In genomic region chr2:165967823-165968555, GRCm38 (mm10) we compare ENCODE assay signal across 7 mouse cellular contexts. TPM values are rescaled to one million over a fixed set of nuclear protein-coding genes. Genes with fewer than 3 reads are reported as not detected.
DNase-seq lines count a peak whose midpoint lies in the region; ATAC-seq and TF ChIP-seq lines count a peak whose summit lies in the region.

No protein-coding gene starts in this region.

- no peak overlapping the region for H3K4me3 ChIP-seq in ES-Bruce4 (ENCODE audit: low read depth, low read length)
- no peak overlapping the region for H3K4me3 ChIP-seq in embryonic facial prominence, embryonic 11.5 days (ENCODE audit: low read depth, low read length)
- H3K4me3 ChIP-seq in liver, embryonic 13.5 days (replicated peaks), result no peak overlapping the region

- 0 out of 2 replicates have a peak, but pooled peaks have one; percentile 57 for TF ChIP-seq EP300 in ES-Bruce4 (IDR thresholded peaks at IDR 0.05; ENCODE audit: insufficient read depth, low read depth, low read length)

- H3K9ac ChIP-seq in ES-Bruce4 (ENCODE audit: low read depth, poor library complexity, severe bottlenecking), result peak overlapping the region; percentile 30; the same call in 1 of the 2 replicates
- H3K9ac ChIP-seq in embryonic facial prominence, embryonic 11.5 days (replicated peaks; ENCODE audit: low read length), result no peak overlapping the region
- H3K9ac ChIP-seq in liver, embryonic 13.5 days, result no peak overlapping the region

- H3K4me2 ChIP-seq in embryonic facial prominence, embryonic 11.5 days (ENCODE audit: low read depth, low read length), result no peak overlapping the region
- H3K4me2 ChIP-seq in liver, embryonic 13.5 days, result 0 out of 2 replicates have a peak overlapping the region, but pooled peaks have one; percentile 2

- no peak for TF ChIP-seq CTCF in ES-Bruce4 (IDR thresholded peaks at IDR 0.05; ENCODE audit: low read depth, low read length)

- peak; percentile 66 for ATAC-seq in embryonic facial prominence, embryonic 11.5 days (replicated peaks; ENCODE audit: insufficient number of reproducible peaks, low FRiP score, low TSS enrichment, low read depth)
- peak; percentile 79 for ATAC-seq in liver, embryonic 13.5 days (ENCODE audit: low read depth)

- H3K27ac ChIP-seq in ES-Bruce4 (ENCODE audit: insufficient read depth, low read length), result peak overlapping the region; percentile 100
- H3K27ac ChIP-seq in embryonic facial prominence, embryonic 11.5 days (replicated peaks; ENCODE audit: low read depth, low read length), result peak overlapping the region; percentile 10; the same call in 1 of the 2 replicates
- peak overlapping the region; percentile 67 for H3K27ac ChIP-seq in liver, embryonic 13.5 days

- peak; percentile 76 for DNase-seq in A20 (ENCODE audit: low read depth, low spot score)
- DNase-seq in embryonic facial prominence, embryonic 11.5 days (ENCODE audit: low spot score), result peak; percentile 70
- peak; percentile 57 for DNase-seq in liver, embryonic 13.5 days
- peak; percentile 4 for DNase-seq in retina, postnatal 7 days (ENCODE audit: low read depth, low spot score)
- DNase-seq in frontal cortex, postnatal 10 days (ENCODE audit: low spot score in 2 of 2), result no peak
- DNase-seq in right cerebral cortex, adult 2 months (ENCODE audit: low spot score in 2 of 2), result no peak

- H3K4me1 ChIP-seq in ES-Bruce4 (ENCODE audit: control insufficient read depth, insufficient read depth, low read length), result peaks cover 7% of the 10 kb centered on the region
- H3K4me1 ChIP-seq in embryonic facial prominence, embryonic 11.5 days (ENCODE audit: control insufficient read depth, insufficient read depth, low read length), result no peaks in the 10 kb centered on the region
- H3K4me1 ChIP-seq in liver, embryonic 13.5 days (replicated peaks), result peaks cover 49% of the 10 kb centered on the region

- no peaks in the 10 kb centered on the region for H3K36me3 ChIP-seq in ES-Bruce4 (ENCODE audit: control insufficient read depth, insufficient read depth, low read length, poor library complexity, severe bottlenecking)
- H3K36me3 ChIP-seq in embryonic facial prominence, embryonic 11.5 days (replicated peaks; ENCODE audit: control insufficient read depth, insufficient read depth, low read depth, low read length), result no peaks in the 10 kb centered on the region
- H3K36me3 ChIP-seq in liver, embryonic 13.5 days, result no peaks in the 10 kb centered on the region

- no peak for TF ChIP-seq POLR2A in ES-Bruce4 (IDR thresholded peaks at IDR 0.05; ENCODE audit: insufficient read depth, low read length)

- no peaks in the 10 kb centered on the region for H3K27me3 ChIP-seq in ES-Bruce4 (ENCODE audit: control insufficient read depth, insufficient read depth, low read length, poor library complexity, severe bottlenecking)
- H3K27me3 ChIP-seq in embryonic facial prominence, embryonic 11.5 days (ENCODE audit: control insufficient read depth, insufficient read depth, low read length), result no peaks in the 10 kb centered on the region
- no peaks in the 10 kb centered on the region for H3K27me3 ChIP-seq in liver, embryonic 13.5 days

- WGBS in embryonic facial prominence, embryonic 11.5 days, result 59% methylated on average over 6 of the region's 6 CpGs
- 13% methylated on average over 6 of the region's 6 CpGs for WGBS in liver, embryonic 13.5 days (ENCODE audit: insufficient replicate concordance)

- H3K9me3 ChIP-seq in ES-Bruce4 (replicated peaks; ENCODE audit: control insufficient read depth, insufficient read depth, low read length, poor library complexity, severe bottlenecking), result no peaks in the 10 kb centered on the region
- no peaks in the 10 kb centered on the region for H3K9me3 ChIP-seq in embryonic facial prominence, embryonic 11.5 days (replicated peaks; ENCODE audit: control insufficient read depth, low read length)
- no peaks in the 10 kb centered on the region for H3K9me3 ChIP-seq in liver, embryonic 13.5 days (replicated peaks)

RNA-seq across cellular contexts. Expression of gene Ncoa3, which starts 24.4 kb away (rescaled TPM):
- 118 and 124 TPM in 2 replicates for polyA plus RNA-seq in ES-Bruce4 (2011; ENCODE audit: insufficient read depth, insufficient read length, low read depth, missing spikeins)
- polyA plus RNA-seq in embryonic facial prominence, embryonic 11.5 days (2014; fragmentation: Nextera tagmentation; extraction: Ambion mirVana), result 16.2 and 18.0 TPM in 2 replicates
- polyA plus RNA-seq in liver, embryonic 13.5 days (2015; fragmentation: Nextera tagmentation; extraction: Ambion mirVana), result 3.5 and 4.5 TPM in 2 replicates

Comparison
In these comparisons a context has a peak if more than half of its experiments do, and no peak if none do; other contexts are left out.
1. DNase-seq: peak in A20 (single experiment), embryonic facial prominence, embryonic 11.5 days (single experiment), liver, embryonic 13.5 days (single experiment) and retina, postnatal 7 days (single experiment); none in frontal cortex, postnatal 10 days (0 of 2) and right cerebral cortex, adult 2 months (0 of 2).
2. H3K27ac ChIP-seq: peak in every context shown above with its lines; median percentile 100 in ES-Bruce4; 67 in liver, embryonic 13.5 days; 10 in embryonic facial prominence, embryonic 11.5 days.